Mouse (Mus musculus): ENCODE measurements around the gene Gng4.
"Not testable (repeated sequence)": the region's sequence is repeated elsewhere in the genome, so short reads cannot be mapped to it uniquely, and the experiment has no call there.

The Gng4 gene

DNA sequence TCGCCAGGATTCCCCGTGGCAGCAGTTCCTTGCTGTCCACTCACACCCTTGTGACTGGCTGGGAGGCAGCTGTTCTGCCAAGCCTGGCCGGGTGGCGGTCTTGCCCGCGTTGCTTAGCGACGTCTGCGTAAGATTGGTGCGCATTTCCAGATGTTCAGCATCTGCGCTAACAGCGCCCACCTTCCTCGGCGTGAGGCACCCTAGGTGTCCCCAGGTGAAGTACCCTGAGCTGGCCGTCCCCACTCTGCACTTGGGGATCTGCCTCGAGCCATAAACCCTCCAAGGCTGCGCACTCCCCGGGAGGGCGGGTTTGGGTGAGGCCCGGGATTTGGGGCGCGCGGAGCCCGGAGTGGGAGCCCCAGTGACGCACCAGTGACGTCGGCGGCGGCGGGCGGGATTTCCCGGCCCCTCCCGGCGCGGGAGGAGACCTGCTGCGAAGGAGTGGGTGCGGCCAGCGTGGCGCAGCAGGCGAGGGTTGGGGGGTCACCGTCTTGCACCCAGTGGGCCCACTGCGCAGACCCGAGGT lies at the start of gene Gng4:
Gene Gng4, plus strand, starts transcription at position 166 of the 526 bp plus-strand sequence.
- peak; percentile 16 for DNase-seq

DNA sequence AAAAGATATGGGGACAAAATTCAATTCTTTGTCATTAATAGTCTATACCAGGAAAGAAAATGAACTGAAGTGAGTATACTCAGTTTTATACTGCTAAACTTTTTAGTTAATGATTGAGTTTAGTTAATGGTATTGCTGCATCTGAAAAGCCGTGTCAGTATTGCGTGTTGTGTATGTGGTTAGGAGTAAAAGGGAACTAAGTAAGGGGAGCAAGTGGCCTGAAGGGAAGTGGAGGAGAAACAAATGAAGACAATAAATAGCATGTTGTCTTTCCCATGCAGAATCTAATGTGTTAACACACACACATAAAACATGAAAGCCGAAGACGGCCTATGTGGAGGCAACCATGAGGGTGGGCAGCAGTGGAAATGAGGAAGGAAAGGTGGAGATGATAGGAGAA lies 44.6 kb upstream of the Gng4 start:
- no peak for DNase-seq

DNA sequence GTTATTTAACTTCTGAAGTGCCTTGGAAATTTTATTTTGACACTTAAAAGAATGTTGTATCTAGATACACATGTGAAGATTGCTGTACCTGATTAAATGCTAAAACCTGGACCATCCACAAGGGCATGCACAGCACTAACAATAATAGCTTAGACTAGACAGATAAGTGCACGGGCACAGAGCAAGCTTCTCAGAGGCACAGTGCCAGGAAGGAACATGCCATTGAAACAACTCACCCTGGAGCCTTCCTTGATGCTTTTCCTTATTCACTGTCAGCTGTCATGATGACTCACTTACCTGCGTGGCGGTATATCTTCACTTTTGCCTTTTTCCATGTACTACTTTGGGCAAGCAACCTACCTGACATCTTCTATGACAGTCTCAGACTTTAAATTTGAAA lies 37.9 kb upstream of the Gng4 start:
- DNase-seq: no peak

DNA sequence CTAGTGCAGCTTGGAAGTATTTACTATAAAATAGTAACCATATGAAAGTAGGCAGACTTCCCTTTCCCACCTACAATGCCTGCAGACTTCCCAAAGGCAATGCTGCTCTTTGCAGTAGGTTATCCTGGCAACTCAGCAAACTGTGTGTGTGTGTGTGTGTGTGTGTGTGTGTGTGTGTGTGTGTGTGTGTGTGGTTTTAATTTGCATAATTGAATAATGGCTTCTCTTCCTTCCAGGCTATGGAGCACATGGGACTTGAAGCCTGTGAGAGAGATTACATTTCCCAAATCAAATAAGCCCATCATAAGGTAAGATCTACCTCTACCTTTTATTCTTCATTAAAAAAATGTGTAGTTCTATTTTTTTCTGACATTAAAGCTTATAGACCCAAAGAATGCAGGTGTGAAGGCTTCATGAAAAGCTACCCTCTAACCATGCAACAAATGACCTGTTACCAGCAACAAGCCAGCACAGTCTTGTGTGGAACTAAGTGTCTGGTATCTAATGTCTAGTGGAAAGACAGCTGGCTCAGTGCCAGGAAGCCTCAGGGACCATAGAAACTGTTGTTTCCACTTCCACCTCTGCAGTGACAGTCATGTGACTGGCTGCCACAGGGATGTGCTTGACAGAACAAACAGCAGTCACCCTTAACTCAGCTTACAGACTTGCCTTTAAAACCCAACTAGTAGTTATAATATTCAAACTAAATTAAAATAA lies 7.9 kb upstream of the Gng4 start:
- peak; percentile 6 for DNase-seq

DNA sequence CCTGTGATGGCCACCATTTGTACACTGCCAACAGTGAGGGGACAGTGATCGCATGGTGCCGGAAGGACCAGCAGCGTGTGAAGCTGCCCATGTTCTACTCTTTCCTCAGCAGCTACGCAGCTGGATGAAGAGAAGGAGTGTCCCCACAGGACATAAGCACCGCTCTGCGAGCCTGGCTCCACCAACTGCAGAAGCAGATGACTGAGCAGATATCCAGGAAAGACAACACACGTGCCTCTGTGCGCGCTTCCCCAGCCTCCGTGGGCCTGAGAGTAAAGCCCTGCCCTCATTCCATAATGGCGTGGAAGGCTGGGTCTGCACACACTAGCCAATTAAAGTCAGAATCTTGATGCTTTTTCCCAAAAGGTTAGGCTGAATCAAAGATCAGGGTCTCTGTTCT lies 6.8 kb upstream of the Gng4 start:
- DNase-seq: no peak

DNA sequence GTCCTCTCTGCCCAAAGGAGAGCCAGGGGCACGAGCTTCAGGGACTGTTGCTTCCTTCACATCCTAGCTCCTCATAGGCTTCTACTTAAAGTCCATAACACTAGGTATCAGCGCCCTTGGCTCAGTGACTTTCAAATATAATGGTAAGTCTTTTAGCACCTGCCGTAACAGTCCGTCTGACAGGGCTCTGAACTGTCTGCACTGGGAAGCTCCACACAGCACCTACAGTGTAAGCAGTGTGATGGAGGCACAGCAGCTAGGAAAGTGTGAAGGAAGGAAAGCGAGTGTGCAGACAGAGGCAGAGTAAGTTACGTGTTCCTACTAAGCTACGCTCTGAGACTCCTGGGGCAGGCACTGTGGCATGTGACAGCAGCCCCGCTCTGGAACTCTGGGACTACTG lies 6.2 kb upstream of the Gng4 start:
- no peak for DNase-seq

DNA sequence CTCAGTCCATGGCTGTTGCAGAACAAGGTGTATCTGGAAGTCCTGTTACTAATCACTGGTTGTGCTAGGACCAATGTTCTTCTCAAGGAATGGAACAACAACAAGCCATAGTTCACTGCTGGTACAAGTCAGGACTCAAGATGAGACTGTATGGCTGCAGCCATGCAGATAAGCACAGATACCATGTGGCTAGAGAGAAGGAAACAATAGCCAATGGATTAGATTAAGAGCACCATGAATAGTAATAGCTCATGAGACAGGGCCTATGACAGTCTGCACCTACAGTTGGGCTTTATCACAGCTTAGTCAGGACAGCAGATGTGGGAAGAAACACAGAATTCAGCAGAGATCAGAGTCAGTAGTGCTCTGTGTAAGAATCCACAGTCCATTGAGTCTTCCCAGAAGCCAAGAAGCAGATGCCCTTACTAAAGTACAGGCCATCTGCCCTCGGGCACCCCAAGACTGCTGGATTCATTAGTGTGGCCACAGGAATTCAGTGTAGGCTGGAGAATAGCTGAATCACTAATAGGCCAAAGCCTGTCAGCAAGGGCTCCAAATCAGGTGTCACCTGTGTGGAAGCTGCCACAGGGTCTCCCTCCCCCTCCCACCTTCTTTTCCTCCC lies 4.9 kb upstream of the Gng4 start:
- DNase-seq: no peak

DNA sequence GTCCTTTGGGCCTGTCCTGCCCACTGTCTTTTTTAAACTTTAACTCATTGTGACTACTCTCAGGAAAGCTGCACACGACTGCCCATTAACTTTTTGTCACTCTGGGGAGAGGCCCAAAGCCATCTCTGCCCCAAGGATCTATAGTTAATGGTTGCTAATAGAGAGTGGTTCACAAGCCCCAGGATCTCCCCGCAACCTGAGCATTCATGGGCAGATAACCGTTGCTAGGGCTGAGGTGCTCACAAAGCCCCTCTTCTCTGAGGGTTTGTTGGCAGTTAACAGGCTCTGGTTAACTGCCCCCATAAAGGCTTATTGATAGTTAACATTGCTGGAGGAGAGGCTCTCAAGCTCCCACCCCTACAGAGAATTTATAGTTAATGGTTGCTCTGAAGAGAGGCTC lies 3.6 kb upstream of the Gng4 start:
- no peak for DNase-seq

DNA sequence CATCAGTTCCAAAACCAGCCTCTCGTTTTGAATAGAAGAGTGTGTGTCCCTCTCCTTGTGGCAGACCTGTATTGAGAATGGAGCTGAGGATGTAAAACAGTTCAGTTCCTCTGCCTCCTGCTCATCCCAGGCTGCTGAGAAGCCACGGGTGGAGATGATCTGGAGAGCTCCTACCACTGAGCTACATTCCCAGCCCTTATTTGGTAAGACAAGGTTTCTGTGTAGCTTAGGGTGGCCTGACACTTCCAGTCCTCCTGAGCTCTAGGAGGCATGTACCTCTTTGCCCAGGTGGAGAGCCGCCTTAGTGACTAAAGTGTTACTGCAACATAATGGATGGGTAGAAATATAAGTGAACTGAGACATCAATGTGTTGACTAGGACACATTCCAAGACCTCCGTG lies 2.8 kb upstream of the Gng4 start:
- no peak for DNase-seq

DNA sequence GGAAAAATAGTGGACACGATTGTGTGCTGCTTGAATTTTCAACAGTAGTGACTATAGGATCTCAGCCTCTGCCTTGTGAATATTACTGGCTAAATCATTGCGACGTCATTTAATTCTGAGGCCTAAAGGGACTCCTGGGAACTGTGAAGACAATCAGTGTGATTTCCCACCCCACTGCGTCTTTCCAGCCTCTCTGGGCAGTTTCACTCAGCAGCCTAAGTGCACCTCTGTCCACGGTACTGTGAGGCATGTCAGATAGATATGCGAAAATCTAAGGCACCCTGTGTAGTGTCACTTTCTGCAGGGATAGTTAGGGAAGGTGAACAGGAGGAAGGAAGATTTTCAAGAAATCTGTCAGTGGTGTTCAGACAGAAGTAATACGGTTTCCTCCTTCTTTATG lies 563 bp upstream of the Gng4 start:
- no peak for DNase-seq

DNA sequence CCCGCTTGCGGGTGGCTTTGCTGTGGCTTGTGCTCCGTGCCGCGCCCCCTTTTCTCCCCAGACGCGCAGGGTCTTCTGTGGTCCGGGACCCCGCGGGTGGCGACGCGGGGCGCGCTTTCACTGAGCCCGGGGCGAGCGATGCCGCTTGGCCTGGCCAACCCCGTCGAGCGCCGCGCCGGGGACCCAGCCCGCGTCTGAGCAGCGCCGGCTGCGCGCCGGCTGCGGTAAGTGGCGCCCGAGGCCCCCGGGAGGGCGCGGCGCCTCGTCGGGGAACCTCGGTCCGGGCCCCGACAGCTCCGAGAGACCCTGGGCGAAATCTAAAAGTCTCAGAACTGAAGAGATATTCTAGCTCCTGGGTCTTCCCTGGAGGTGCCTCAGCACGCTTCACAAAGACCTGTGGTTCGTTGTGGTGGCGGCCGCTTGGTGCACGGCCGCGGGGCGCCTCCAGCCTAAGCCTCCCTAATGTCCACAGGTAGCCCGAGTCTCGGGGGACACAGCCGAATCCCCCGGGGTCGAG lies 619 bp downstream of the Gng4 start:
- DNase-seq: peak; percentile 6

DNA sequence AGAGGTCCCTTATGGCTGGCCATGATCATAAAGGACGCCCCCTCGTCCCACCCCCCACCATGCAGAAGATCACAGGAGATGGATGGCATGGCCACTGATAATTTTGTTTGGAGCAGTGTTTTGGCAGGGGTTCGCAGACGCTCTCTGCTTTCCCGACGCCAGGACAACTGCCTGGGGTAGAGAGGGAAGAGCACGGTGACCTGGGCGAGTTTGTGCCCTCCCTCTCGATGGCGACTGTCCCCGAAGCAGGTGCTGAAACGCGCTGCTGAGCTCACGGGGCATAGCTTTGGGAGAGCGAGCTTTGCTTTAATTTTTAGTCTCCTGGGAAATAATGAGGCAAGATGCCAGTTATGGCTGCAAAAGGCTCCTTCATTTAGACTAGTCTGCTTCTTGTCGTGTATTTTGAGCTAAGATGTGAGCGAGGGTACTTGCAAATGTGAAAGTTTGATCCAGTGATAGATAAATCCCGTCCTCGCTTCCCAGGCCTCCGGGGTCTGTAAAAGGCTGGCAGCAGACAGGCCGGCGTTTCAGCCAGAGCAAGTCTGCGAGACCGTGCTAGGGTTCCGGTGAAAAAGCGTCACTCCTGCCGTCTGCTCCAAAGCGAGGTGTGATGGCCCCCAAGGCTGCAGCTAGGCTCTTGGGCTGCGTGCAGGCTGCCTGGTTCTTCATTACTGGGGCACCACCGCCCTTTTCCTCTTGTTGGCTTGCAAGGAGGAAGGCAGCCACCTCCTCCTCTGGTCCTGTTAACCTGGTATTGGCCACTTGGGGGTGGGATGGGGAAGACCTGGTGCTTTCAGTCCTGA lies 1.3 kb downstream of the Gng4 start:
- DNase-seq: peak; percentile 3

DNA sequence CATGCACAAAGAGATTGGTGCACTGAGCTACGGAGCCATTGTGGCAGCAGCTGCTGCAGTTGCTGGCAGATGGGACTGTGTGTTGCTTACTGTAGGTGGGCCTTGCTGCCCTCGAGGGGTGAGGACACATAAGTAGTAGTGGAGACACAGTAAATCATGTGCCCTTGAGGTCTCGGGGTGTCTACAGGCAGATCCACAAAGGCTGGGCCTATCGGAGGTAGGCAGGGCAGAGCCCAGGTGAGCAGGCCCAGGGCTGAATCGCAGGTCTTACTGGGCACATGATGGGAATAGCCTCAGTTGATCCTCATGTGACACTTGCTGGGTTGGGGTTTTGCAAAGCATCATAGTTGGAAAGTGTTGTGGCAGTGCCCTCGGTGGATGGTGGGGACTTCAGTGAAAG lies 3.1 kb downstream of the Gng4 start:
- DNase-seq: no peak

DNA sequence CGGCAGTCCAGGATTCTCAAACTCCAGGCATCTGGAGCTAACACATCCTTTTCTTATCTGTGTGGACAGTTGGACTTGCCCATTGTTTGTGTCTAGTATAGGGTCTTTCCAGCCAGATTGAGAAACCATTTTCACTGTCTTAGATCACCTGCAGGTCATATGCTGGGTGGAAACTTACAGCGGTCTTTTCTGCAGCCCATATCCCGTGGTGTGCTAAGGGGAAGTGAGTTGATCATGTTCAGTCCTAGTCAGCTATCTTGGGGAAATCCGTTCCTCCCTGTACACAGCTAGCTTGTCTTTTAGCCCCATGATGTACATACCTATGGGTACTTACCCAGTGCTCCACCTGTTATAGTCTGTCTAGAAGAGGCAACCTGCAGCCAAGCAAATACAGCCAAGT lies 4.2 kb downstream of the Gng4 start:
- DNase-seq: no peak

DNA sequence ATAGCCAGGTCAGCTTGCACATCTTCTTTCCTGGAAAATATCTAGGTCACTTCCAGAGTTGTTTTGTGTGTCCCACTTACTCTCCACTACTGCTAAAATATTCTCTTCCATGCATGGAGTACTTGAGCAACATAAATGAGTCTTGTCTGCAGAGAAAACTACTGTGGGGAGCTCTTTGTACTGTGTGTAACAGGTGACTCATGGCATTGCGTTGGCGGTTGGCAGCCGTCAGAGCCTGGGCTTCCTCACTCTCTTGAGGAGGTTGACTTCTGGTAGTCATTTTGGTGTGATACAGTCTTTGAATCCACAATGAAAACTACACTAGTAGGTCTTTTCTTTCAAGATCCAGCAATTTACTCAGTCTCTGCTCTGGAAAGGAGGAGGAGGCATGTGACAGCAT lies 8.1 kb downstream of the Gng4 start:
- no peak for DNase-seq

DNA sequence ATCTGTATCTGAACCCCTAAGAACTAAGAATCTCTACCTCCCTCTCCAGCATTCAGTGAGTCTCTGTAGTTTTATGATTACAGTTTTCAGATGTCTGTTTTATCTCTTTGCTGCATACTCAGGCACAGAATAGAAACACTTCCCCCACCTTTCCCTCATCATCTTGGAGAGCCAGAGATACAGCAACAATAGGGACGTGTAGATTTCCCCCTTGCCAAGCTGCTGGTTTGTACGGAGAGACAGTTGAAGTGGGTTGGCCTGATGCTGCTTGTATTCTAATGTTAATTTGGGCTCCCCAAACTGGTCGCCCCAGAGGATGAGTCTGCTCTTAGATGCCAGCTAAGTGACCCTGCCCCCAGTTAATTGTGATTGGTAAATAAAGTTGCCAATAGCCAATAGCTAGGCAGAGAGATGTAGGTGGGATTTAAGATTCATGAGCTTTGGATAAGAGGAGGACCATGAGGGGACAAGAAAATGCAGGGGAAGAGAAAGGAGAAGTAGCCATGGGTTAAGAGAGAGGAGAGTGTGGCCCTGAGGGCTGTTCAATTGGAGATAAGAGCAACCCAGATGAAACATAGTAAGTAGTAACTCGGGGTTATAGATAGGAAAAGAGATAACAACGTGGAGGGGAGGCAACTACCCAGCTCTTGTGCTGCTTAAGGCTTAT lies 11.4 kb downstream of the Gng4 start:
- DNase-seq: no peak

DNA sequence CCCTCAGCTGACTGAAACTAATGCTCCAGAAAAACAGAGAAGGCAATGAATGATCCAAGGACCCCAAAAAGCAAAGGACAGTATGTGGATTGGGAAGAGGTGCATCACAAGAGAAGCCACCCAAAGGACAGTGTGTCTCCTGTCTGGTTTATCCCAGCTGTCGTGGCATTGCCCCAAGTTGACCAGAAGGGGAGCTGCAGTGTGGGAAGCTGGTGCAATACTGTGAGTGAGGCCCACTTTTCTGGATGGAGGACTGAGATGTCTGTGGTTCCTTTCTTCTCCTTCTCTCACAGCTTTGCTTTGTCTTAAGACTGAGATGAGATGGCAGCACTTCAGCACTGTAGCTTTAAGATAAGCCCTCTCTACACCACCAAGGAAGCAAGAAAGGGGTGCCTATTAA lies 12.2 kb downstream of the Gng4 start:
- no peak for DNase-seq

DNA sequence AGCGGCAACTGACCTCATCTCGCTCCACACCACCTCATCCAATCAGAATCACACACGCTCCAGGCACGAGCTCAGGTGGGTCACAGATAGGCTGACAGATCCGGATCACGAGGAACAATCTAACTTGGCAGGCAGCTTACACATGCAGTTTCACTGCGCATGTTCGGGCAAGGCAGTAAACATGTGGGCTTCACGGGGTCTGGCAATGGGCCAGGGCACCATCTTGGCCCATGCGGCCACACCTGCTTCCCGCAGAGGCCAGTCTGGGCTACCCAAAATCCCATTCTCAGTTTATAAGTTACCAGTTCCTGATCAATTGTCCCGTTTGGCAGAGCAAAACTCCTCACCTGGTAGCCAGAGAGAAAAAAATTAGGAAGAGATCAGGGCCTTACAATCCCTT lies 14.0 kb downstream of the Gng4 start:
- not testable (repeated sequence) for DNase-seq

DNA sequence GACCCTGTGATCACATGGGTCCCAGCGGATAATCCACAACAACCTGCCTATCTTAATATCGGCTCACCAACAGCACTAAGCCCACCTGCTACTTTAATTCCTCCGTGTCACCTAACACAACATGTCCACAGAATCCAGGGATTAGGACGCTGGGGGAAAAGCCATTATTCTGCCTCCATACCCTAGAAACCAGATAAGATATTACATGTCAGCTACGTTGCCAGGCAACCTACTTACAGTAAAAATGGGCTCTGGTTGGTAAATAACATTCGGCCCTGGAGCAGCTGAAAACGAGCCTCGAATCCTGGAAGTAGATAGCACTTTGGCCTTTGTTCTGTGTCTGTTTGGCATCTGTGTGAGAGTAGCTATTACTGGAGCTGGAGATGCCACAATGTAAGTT lies 14.9 kb downstream of the Gng4 start:
- no peak for DNase-seq

DNA sequence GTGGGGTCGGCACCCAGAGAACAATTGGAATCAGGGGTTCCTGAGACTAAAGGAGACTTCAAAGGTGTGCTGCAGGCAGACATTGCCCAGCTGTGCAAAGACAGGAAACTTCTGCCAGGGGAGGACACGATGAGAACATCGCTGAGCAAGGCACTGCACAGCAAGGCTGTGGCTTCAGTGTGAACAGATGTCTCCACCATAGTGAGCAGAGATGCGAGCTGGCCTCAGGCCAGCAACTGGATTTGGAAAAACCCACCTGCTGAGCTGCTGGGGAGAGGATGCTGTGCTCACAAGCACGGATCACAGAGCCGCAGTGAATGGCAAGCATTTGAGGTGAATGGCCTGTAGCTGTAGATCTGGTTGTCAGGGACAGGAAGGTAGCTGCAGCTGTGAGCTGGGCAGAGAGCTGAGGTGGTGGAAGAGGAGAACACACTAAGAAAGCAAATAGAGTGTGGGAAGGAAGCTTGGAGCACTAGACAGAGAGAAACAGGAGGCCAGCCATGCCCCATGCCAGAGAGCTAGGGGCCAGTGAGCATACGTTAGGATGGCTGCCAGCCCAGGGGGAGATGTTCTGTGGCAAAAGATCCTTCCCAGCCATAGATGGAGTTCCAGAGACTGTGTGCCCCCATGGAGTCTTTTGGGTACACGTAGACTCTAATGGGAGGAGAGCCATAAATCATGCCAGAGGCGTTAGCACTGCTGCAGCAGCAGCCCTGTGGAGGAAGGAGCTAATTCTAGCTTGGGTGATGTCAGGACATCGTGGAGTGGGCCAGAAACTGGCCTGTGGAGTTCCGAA lies 24.7 kb downstream of the Gng4 start:
- DNase-seq: no peak

DNA sequence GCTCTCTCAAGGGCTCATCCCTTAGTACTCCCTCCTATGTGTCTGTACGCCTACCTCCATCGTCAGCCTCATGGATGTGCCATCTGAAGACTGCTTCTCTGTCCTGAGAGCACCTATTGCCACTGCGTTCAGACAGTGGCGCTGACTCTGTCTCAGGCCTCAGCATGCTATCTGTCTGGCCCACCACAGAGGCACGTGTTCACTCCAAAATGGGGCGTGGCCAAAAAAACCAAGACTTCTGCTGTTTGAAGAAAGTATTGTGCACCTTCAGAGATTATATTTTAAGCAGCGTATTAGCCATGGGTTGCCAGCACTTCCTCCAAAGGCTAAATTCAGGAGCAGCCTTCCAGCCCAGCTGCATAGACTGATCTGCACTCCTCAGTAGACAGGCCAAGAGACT lies 27.0 kb downstream of the Gng4 start:
- no peak for DNase-seq

DNA sequence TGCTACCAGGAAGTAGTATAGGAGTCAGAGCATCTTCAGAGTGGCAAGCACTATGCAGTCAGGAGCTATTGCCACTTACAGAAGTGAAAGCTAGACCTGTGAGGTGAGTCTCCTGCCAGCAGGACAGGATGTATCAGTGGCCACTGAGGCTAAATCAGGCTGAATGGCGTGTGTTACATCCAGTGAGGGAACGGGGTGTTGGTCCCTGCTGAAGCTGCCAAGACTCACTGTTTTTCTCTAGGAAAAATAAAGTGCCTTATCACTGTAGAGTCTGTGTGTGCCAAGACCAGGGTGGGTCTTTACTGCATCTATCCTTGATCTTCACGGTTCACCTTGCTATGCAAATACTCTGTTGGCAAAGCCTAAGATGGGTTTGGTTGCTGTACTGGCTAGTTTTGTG lies 34.8 kb downstream of the Gng4 start:
- no peak for DNase-seq

Data from kidney, adult 18-20 months (tissue).